Mouse (Mus musculus) CD4-positive, CD25-positive, alpha-beta regulatory T cell, adult 2 months (primary cell): Measurements from ENCODE around the gene Rfx1.

Experiments
- DNase-seq: peaks from one replicate; pipeline ENCODE4 v3.0.0-alpha.2; 2012; ENCODE audit warnings: low read depth, low spot score

Gene Rfx1

DNA sequence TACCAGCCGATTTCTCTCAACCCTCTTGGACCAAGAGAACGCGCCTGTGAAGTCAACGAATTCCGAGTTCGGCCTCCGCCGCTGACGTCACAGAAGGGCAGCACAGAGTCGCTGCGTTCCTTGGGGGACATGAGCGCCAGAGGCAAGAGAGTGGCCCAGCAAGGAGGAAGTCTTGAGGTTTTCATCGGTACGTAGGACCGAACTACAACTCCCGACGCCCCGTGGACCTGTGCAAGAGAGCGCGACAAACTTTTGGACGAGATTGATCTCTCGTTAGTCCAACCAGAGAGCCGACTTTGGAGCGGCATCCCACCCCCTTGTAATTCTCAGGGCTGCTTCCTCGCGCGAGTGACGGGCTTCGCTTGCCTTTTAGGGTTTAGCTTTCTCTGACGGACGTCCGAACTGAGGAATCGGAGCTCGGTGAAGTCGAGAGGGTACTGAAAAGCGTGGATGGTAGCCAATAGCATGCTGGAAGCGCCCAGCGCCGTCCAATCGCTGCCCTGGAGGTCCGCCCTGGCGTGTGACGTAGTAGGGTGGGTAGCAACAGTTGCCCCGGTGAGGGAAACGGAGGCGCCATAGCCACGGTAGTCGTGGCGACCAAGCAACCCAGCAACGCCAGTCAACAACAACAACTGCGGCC, at the start of gene Rfx1:
Gene Rfx1, plus strand, starts transcription at position 544 of the 640 bp plus-strand sequence.
- peak; percentile 99 for DNase-seq

DNA sequence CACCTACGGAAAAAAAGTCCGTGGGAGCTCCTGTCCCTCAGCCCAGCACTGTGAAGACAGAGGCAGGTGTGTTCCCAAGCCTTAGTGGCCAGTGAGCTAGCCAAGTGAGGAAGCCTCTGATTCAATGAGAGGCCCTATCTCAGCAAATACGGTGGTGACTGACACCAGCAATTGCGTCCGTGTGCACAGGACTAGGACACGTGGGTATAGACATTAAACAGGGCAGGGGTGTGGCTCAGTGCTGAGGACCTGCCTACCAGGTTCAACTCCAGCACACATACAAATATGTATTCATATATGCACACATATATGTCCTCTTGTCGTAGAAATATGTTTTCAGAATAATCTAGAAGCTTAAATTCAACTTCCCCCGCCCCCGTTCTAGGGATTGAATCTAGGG, 46.9 kb upstream of the Rfx1 start:
- no peak for DNase-seq

DNA sequence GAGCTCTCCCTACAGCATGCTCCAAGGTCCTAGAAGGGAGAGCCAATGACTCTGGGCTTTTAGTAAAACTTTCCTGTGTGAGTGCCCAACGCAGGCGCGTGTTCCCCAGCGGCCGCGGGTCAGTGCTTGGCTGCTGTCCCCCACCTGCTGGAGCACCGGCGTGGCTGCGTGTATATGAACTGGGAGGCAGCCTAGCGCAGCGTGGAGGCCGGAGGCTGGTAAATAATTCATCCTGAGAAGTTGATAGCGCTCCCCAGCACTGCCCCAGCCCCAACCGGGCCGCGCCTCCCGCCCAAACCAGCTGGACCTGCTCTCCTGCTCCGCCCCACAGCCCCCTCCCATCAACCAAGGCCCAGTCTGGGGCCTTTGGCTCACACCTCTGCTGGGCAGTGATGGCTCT, 45.5 kb upstream of the Rfx1 start, which contains the start of gene Palm3:
Gene Palm3, plus strand, starts transcription at position 376 of the 400 bp plus-strand sequence.
- no peak for DNase-seq

DNA sequence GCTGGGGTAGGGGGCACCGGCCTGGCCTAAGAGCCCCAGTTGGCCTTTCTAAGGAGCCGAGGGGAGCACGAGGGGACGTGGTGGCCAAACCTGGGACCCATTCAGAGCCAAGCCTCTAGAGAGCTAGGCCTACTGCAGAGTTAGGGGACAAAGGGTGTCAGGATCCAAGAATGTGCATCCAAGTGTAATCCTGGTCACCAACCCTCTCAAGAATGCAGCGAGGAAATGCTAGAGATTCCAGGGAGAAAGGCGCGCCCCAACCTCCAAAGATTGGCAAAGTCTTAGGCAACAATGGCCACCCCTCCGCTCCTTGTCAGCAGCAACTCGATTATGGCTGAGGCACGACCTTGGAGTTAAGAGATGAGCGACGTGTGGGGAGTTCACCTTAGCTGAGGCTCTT, 45.1 kb upstream of the Rfx1 start:
- no peak for DNase-seq

DNA sequence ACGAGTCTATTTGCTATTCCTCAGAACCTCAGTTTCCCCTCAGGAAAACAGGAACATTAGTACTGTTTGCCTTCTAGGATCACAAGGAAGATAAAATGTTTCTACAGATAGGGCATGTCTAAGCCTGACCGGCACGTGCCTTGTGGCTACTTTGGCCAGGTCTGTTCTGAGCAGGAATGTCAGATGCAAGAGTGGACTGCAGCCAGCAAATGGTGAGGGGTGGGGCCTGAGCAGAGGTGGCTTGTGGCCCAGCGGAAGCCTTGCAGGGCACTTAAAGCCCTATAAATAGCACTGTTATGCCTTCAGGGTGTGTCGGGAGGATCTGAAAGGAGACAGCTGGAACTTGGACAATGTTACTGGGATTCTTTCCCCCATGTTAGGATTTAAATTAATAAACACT, 43.5 kb upstream of the Rfx1 start:
- DNase-seq = no peak

DNA sequence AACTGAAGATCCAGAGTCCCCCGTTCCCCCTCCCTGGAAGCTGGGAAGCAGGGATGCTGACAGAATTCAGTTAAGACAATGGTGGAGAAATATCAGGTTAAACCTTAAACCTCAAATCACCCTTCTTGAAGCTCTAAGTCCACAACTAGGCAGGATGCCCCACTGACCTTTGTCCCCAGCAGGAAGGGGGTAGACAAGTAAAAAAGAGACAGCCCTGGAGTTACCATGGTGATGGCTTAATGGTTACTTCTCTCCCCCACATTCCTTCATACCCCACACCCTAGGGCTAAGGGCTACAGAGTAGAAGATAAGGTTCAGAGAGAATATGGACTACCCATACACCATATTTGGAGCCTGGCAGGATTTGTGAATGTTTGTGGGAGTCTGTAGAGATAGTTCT, 43.0 kb upstream of the Rfx1 start:
- no peak for DNase-seq

DNA sequence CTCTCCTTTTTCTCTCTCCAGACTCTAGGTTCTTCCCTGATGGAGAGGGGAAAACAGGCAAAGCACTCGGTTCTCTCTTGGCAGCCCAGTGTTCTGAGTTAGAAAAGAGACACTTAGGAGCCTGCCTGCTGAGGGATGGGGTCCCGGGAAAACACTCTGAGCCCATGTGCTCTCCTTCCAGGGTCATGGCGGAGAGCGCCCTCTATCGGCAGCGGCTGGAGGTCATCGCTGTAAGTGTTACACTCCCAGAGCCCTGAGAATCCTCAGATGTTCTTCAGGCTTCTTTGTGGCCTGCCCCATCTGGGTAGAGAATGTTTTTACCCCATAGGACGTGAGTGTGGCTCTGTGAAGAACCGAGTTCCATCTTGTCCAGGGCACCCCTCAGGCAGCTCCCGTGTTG, 42.5 kb upstream of the Rfx1 start:
- DNase-seq = peak; percentile 79

DNA sequence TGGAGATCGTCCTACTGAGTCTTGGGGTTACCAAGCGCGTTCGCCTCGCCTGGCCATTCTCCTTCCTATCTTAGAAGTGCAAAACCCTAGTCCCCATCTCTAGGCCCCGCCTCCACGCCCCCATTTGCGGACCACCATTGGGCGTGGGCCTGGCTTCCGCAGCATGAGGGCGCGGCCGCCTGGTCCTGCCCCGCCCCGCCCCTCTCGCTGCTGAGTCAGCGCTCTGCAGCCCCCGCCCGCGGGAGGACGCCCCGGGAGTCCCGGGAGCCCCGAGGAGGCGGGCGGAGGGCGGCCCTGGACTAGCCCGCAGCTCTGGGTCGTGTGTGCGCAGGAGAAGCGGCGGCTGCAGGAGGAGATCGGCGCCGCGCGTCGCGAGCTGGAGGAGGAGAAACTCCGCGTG, 40.8 kb upstream of the Rfx1 start:
- peak; percentile 65 for DNase-seq

DNA sequence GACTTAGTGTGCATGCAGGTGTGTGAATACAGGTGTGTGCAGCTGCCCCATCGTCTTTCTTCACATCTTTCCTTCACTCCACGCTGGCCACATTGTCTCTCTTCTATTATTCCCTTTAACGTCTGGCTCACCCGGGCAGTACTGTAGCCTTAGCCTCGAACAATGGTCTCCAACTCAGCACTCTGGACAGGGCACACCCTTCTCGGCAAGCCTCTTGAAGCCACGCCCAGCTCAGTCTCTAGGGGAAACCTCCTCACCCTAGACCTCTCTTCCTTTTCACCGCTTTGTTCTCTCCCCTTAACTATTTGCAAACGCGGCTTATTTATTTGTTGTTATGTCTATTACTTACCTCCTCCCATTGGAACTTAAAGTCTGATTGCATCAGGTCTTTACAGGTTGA, 39.2 kb upstream of the Rfx1 start:
- peak; percentile 50 for DNase-seq

DNA sequence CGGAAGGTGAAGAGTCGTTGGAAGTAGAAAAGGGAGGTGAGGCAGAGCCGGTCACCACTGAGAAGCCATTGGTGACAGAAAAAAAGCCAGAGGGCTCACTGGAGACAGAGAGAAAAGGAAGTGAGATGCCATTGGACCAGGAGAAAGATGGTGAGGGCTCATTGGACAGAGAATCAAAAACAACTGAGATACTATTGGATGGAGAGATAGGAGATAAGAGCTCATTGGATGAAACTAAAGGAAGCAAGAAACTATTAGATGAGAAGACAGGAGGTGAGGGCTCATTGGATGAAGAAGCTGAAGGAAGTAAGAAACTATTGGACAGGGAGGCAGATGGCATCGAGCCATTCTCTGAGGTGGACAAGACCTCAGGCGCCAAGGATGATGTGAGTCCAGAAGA, 37.4 kb upstream of the Rfx1 start:
- no peak for DNase-seq

DNA sequence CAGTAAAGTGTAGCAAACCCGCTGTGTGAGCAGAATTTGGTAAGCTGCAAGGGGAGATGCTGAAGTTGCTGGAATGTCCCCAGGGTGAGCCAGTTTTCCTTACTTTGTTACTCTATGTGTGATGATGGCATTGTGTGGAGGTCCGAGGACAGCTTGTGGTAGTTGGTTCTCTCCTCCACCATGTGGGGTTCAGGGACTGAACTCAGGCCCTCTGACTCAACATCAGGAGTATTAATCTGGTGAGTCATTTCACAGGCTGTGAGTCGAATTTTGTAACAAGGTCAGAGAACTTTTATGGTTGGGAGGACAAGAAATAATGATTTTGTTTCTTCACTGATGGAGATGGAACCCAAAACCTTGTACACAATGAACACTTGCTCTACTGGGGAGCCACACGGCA, 33.9 kb upstream of the Rfx1 start:
- DNase-seq = no peak

DNA sequence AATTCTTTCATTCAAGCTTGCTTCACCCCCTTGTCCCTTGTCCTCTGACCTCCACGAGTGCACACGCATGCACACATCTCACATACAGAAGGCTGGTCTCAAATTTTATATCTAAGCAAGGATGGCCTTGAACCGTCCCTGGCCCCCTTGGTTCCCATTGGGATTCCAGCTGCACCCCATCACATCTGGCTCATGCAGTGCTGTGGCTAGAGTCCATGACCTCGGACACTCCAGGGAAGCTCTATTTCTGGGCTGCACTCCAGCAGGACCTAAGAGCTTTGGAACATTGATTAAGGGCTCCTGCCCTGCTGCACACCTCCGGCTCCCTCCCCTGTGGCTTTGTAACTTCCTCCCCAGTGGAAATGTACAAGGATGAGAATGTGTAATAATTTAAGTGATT, 28.6 kb upstream of the Rfx1 start:
- DNase-seq = no peak

DNA sequence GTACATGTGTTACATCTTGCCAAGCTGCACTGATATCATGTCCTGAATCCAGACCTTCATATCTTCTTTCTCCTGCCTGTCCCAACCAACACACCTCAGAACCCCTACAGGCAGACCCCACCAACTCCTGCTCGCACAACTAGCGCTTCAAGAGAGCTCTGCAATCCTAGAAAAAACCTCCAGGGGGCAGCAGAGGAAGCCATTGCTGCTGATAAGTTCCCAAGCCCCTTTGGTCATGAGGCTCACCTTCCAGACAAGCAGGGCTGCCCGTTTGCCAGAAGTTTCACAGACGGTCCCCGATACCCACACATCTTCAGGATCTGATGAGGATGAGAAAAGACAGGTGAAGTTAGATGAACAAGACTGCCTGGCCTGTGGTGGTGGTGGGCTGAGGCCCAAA, 27.6 kb upstream of the Rfx1 start:
- peak; percentile 88 for DNase-seq

DNA sequence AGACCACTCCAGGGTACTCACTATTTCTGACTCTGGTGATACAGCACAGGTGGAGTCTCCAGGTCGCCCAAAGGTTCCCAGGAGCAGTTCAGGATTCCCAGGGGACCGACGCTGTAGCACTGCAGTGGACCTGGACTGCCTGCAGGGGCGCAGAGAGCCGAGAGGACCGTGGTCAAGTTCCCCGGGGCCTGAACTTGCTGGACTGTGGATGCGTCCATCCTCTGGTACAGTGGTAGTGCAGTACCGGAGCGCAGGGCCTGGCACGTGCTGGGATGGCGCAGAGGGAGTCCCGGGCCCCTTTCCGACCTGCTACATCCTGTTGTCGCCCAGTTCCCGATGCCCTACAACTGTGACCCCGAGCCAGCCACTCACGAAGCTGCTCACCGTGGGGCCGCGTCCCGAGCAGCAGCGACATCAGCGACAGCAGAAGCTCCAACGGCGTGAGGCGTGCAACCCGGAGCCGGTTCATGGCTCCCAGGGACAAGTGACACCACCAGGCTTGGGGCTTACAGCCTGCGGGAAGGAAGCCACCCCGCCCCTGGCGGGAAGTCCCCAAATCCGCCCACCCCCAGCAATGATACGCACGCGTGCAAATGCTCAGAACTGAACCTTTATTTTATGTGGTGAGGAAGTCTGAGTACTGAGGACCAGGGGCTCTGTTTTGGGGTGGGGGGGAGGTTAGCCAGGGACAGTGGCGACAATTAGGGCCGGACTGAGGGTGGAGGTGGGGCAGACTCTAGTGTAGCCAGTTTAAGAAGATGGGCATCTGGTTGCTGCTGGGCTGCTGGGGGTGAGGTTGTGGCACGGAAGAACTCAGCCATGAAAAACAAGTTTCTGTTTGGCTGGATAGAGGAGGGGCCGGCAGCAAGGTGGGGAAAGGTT, 24.3 kb upstream of the Rfx1 start, which contains the start of gene Il27ra:
Gene Il27ra, minus strand, starts transcription at position 524 of the 882 bp plus-strand sequence.
- peak; percentile 91 for DNase-seq

DNA sequence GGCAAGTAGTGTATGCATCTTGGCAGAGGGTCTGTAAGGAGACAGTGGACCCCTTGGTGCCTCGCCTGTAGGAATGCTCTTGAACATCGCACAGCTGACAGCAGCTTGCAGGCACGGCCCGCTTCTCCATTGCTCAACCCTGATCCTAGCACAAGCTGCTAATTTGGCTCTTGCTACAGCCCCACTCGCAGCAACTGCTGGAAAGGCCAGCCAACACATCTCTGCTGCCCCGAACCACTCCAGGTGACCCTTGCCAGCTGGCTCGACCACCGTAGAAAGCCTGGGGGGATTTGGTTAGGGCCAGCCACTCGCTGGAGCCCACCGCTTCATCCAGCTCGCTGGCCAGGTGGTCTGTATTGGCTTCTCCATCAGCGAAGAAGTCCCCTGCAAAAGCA, 23.7 kb upstream of the Rfx1 start:
- no peak for DNase-seq

DNA sequence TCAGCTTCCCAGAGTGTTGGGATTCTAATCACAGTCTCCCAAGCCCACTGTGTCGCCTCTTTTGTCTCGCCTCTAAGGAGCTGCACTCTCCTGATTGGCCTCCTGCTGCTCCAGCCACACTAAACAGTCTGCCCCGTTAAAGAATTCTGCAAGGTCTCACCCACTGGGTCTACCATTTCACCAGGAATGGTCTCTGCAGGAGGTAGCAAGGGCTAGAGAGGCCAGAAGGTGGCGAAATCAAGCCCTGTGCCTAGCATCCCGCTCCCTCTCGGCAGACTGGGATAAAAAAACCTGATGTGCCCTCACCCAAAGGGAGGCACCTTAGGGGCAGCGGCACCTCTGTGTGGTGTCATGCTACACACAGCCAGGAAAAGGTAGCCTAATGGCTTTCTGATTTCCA, 22.5 kb upstream of the Rfx1 start:
- no peak for DNase-seq

DNA sequence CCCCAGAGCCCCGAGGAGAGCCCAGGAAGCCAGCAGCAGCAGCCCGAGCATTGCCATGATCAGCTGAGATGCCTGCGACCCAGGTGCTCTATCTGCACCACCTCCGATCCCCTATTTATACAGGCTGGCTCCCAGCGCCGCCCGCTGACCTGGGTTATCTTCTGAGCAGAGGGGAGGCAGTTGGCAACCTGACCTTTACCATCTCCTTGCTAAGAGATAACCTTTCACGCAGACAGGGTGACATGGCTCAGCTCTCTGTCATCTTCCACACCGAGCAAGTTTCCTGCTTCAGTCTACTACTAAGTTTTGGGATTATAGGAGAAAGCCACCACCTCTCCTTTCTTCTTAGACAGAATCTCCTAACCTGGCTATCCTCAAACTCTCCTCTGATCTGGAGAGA, 21.7 kb upstream of the Rfx1 start, which contains the start of gene Rln3:
Gene Rln3, minus strand, starts transcription at position 101 of the 400 bp plus-strand sequence.
- DNase-seq = peak; percentile 43

DNA sequence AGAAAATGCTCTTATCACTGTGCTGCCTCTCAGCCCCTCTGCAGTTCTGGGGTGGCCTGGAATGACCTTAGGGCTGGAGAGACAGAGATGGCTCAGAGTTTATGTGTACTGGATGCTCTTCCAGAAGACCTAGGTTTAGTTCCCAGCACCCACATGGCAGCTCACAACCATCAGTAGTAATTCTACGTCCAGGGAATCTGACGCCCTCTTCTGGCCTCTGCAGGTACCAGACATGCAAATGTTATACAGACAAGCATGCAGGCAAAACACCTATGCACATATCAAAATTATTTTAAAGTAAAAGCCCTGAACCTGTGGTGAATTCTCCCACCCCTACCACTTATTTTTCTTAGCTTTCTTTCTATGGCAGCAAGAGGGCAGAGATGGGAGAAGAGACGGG, 20.1 kb upstream of the Rfx1 start:
- no peak for DNase-seq

DNA sequence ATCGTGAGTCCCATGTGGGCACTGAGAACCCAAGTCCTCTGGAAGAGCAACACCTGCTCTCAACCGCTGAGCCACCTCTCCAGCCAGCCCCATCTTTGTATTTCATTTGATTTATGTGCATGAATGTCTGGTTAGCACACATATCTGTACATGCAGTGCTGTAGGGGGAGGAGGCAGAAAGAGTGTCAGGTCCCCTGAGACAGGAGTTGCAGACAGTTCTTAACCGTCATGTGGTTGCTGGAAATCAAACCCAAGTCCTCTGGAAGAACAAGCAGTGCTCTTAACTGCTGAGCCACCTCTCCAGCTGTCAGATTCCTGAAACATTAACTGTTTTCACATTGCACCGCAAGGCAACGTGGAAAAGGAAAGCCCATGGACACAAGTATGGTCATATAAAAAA, 18.5 kb upstream of the Rfx1 start:
- DNase-seq = no peak

DNA sequence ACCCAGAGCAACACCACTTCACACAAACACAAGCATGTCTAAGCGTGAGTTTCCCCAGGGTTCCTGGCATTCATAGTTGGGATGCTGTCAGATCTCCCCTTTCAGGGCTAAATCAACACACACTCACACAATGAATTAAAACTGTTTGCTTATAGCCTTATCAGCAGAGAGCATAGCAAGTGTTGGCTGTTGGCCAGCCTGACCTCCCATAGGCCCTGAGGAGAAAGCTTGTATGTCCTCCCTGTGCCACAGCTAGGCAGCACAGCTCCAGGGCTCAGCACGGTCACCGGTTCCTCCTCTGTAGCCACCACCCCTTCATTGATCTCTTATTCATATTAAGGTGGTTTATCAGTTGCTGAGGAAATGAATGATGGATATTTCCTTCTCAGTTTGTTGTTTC, 13.9 kb upstream of the Rfx1 start:
- DNase-seq = no peak

DNA sequence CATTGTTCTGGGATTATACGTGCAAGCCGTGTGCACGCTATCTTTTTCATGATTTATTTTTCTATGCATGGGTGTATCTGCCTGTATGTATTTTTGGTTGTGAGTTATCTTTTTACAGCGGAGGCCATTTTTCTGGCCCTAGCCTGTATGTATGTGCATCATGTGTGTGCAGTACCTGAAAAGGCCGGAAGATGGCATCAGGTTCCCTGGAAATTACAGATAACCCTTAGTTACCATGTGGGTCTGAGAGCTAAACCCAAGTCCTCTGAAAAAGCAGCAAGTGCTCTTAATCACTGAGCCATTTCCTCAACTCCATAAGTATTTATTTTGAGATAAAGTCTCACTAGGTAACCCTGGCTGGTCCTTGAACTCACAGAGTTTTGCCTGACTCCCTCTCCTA, 13.4 kb upstream of the Rfx1 start:
- no peak for DNase-seq

DNA sequence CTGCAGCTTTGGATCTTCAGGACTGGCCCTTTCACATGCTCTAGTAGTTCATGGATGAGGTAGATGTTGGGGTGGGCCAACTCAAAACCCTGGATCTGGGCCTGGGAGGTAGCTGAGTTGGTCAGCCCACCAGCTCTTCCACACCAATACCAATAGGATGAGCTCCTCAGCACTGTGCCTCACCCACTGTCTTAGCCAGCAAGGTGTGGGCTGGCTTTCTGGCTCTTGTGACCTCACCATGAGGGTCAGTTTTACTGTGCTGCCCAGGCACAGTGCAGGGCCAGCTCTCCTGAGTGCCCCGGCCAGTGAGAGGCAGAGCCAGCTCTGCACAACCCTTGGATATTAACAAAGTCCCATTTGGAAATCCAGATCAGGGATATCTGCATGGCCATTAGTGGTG, 8.8 kb upstream of the Rfx1 start:
- no peak for DNase-seq

DNA sequence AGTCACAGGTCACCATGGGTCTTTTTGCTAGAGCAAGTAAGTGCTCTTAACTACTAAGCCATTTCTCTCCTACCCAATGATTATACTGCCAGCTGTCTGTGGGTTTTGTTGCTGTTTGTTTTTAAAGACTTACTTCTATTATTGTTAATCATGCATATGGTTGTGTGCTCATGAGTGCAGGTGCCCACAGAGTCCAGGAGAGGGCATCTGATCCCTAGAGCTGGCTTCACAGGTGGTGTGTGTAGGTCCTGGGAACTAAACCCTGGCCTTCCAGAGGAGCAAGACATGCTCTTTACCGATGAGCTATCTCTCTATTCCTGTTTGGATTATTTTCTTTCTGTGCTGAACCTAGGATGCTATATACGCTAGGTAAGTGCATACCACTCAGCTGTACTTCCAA, 7.4 kb upstream of the Rfx1 start:
- DNase-seq = peak; percentile 27
